Mouse (Mus musculus) heart, embryonic 11.5 days (tissue): Measurements from ENCODE around the gene Lrrc23. TPM values are rescaled to one million over a fixed set of nuclear protein-coding genes. Genes with fewer than 3 reads are reported as not detected.
"Not testable (repeated sequence)": the region's sequence is repeated elsewhere in the genome, so short reads cannot be mapped to it uniquely, and the experiment has no call there.

ENCODE experiments used
- ATAC-seq: fragments of 200-750 bp; cut with Nextera tagmentation; replicated peaks from 2 replicates; pipeline ENCODE4 v1.8.0; 2017; ENCODE audit warnings: moderate library complexity; ENCODE audit not compliant: insufficient number of reproducible peaks, low FRiP score, low TSS enrichment
- H3K27ac ChIP-seq: fragments of 300-500 bp; sonication (generic); 2 replicates; pipeline ENCODE4 v1.5.1; 2014; ENCODE audit warnings: mild to moderate bottlenecking, low read depth, low read length
- H3K27me3 ChIP-seq: fragments of 300-500 bp; sonication (generic); 2 replicates; pipeline ENCODE4 v1.6.1; 2014; ENCODE audit warnings: mild to moderate bottlenecking, low read length, mixed read lengths; ENCODE audit not compliant: control insufficient read depth, insufficient read depth
- H3K36me3 ChIP-seq: fragments of 300-500 bp; sonication (generic); 2 replicates; pipeline ENCODE4 v1.6.1; 2014; ENCODE audit warnings: mild to moderate bottlenecking, low read length, moderate library complexity, mixed read lengths; ENCODE audit not compliant: control insufficient read depth, insufficient read depth
- H3K4me1 ChIP-seq: fragments of 300-500 bp; sonication (generic); 2 replicates; pipeline ENCODE4 v1.6.1; 2014; ENCODE audit warnings: low read length; ENCODE audit not compliant: control insufficient read depth, insufficient read depth
- H3K4me2 ChIP-seq: fragments of 300-500 bp; sonication (generic); 2 replicates; pipeline ENCODE4 v1.6.1; 2014; ENCODE audit warnings: mild to moderate bottlenecking, moderate library complexity
- H3K4me3 ChIP-seq: fragments of 300-500 bp; sonication (generic); 2 replicates; pipeline ENCODE4 v1.5.1; 2014; ENCODE audit warnings: low read depth, low read length
- H3K9ac ChIP-seq: fragments of 300-500 bp; sonication (generic); 2 replicates; pipeline ENCODE4 v1.6.1; 2014; ENCODE audit warnings: mild to moderate bottlenecking, low read depth, low read length, moderate library complexity
- H3K9me3 ChIP-seq: fragments of 300-500 bp; sonication (generic); replicated peaks from 2 replicates; pipeline ENCODE4 v1.6.1; 2016; ENCODE audit warnings: low read length; ENCODE audit not compliant: control insufficient read depth
- WGBS: fragments of 180-500 bp; shearing (Covaris S2); extraction: QIAGEN DNeasy Blood & Tissue Kit; methylation state at CpG from one replicate; pipeline ENCODE4 v1.1.7; 2014; ENCODE audit not compliant: insufficient replicate concordance; 5-methylcytosine and 5-hydroxymethylcytosine counted together
- polyA plus RNA-seq: library from polyadenylated mRNA; unstranded; fragments of >200 nt; fragmentation: Nextera tagmentation; extraction: Ambion mirVana; gene quantifications from 2 replicates; pipeline ENCODE4 v1.2.1, GENCODE M21; 2014

Gene Lrrc23
- polyA plus RNA-seq, 1 experiment from 2014 or later = not detected

DNA sequence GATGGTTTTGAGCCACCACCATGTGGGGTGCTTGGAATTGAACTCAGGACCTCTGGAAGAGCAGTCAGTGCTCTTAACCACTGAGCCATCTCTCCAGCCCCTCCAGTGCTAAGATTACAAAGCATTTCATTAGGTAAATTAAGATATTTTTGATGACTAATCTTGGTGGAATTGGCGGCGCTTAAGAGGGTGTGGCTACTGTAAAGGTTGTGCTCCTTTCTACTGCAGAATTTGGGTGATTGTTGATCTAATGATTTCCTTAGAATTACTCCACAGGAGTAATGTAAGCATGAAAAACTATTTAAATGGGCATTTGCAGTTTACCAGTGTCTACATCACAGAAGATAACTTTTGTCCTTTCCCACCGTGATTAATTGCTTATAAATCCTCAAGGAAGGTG, 24.8 kb upstream of the Lrrc23 start:
- Histone ChIP-seq H3K9ac (no peak overlapping the region), H3K36me3 (no peaks in the 10 kb centered on the region), H3K9me3 (no peaks in the 10 kb centered on the region), H3K27me3 (no peaks in the 10 kb centered on the region), H3K27ac (no peak overlapping the region), H3K4me3 (no peak overlapping the region), H3K4me1 (peaks cover 20% of the 10 kb centered on the region), H3K4me2 (no peak overlapping the region)
- ATAC-seq = no peak
- WGBS = 81% methylated on average over 3 of the region's 3 CpGs

DNA sequence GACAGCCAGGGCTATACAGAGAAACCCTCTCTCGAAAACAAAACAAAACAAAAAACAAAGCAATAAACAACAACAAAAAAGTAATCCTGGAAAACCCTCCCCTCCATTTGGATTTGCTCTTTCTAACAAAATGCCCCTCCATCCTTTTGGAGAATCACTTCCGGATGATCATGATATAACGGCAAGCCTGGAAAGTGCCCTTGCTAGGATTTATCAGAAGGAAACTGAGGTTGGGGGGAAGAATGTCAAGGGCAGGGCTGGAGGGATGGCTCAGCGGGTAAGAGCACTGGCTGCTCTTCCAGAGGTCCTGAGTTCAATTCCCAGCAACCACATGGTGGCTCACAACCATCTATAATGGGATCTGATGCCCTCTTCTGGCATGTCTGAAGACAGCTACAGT, 24.2 kb upstream of the Lrrc23 start:
- H3K9ac ChIP-seq, H3K4me3 ChIP-seq, H3K4me2 ChIP-seq, H3K27ac ChIP-seq, ATAC-seq, H3K9me3 ChIP-seq, H3K27me3 ChIP-seq, H3K36me3 ChIP-seq: not testable (repeated sequence)
- 93% methylated on average over 4 of the region's 4 CpGs for WGBS
- peaks cover 20% of the 10 kb centered on the region for H3K4me1 ChIP-seq

DNA sequence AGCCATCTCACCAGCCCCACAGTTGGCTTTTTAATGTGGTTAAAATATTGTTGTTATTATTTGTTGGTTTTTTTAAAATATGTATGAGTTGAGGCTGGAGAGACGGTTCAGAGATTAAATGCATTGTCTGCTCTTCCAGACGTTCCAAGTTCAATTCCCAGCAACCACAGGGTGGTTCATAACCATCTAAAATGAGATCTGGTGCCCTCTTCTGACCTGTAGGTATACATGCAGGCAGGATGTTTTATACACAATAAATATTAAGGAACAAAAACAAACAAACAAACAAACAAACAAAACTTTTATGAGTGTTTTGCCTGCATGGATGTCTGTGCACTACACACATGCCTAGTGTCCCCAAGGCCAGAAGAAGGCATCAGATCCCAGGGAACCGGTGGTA, 23.5 kb upstream of the Lrrc23 start:
- Histone ChIP-seq H3K36me3 (no peaks in the 10 kb centered on the region), H3K27ac (no peak overlapping the region)

DNA sequence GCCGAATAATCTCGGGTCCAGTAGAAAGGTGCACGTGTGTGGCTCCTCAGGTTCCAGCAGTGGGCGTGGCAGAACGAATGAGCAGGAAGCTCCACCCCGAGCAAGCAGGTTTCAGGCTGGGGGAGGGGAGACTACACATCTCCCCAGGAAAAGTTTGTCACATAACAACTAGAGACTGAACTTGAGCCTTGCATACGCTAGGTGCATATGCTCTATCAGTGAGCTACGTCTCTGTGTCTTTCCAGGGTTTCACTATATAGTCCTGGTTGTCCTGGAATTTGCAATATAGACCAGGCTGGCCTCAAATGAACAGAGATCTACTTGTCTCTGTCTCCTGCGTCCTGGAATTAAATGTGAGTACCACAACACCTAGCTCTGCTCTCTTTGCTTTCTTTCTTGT, 22.9 kb upstream of the Lrrc23 start:
- Histone ChIP-seq H3K4me3 (peak overlapping the region; percentile 23; the same call in 1 of the 2 replicates), H3K4me1 (peaks cover 14% of the 10 kb centered on the region; the same call in 1 of the 2 replicates), H3K4me2 (peak overlapping the region; percentile 54), H3K27ac (0 out of 2 replicates have a peak overlapping the region, but pooled peaks have one; percentile 29)
- ATAC-seq, H3K9ac ChIP-seq, H3K27me3 ChIP-seq, H3K36me3 ChIP-seq, H3K9me3 ChIP-seq: not testable (repeated sequence)
- 12% methylated on average over 5 of the region's 9 CpGs for WGBS

More for the DNA sequence above, 23.5 kb upstream of the Lrrc23 start:
- H3K4me1 ChIP-seq = peaks cover 16% of the 10 kb centered on the region
- no peak overlapping the region for H3K9ac ChIP-seq
- WGBS = 68% methylated on average over 3 of the region's 3 CpGs
- H3K27me3 ChIP-seq = no peaks in the 10 kb centered on the region
- H3K9me3 ChIP-seq = no peaks in the 10 kb centered on the region
- no peak for ATAC-seq
- no peak overlapping the region for H3K4me3 ChIP-seq
- H3K4me2 ChIP-seq = no peak overlapping the region

DNA sequence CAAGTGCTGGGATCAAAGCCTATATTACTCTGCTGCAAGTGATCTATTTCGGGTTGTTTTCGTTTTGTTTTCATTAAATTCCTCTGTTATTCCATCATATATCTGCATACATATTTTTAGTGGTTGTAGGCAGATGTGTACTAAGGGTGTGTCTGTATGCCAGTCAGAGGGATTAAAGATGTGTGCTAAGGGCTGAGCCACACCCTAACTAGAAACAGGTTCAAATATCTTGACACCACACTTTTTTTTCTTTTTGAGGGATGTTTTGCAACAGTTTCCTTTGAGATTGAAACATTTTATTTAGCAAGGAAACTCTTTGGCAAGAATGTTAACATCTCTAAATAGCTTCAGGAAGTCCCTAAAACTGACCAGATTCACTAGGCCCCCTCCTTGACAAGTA, 16.7 kb upstream of the Lrrc23 start:
- 80% methylated on average over 2 of the region's 2 CpGs for WGBS
- H3K27ac ChIP-seq = no peak overlapping the region
- ATAC-seq = no peak

DNA sequence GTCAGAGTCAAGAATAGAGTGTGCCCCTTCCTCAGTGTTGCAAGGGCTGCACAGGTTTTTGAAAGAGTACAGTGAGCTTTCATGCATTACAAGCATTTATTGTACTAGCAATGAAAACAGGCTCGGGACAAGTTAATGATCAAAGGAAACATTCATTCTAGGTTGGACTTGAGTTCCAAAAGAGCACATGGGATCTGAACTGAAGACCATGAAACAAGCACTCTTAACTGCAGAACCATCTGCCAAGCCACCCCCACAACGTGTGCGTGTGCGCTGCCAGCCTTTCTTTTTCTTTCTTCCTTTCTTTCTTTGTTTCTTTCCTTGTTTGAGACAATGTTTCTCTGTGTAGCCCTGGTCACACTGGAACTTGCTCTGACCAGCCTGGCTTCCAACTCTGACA, 16.3 kb upstream of the Lrrc23 start:
- Histone ChIP-seq H3K27ac (no peak overlapping the region), H3K4me1 (no peaks in the 10 kb centered on the region), H3K36me3 (no peaks in the 10 kb centered on the region), H3K27me3 (no peaks in the 10 kb centered on the region), H3K4me2 (no peak overlapping the region), H3K9ac (no peak overlapping the region), H3K9me3 (no peaks in the 10 kb centered on the region), H3K4me3 (no peak overlapping the region)
- ATAC-seq = no peak
- 86% methylated on average over 4 of the region's 4 CpGs for WGBS

More for the DNA sequence above, 16.7 kb upstream of the Lrrc23 start:
- Histone ChIP-seq H3K4me1 (no peaks in the 10 kb centered on the region), H3K4me3 (no peak overlapping the region), H3K9me3 (no peaks in the 10 kb centered on the region), H3K4me2 (no peak overlapping the region), H3K27me3 (no peaks in the 10 kb centered on the region), H3K36me3 (no peaks in the 10 kb centered on the region), H3K9ac (no peak overlapping the region)

DNA sequence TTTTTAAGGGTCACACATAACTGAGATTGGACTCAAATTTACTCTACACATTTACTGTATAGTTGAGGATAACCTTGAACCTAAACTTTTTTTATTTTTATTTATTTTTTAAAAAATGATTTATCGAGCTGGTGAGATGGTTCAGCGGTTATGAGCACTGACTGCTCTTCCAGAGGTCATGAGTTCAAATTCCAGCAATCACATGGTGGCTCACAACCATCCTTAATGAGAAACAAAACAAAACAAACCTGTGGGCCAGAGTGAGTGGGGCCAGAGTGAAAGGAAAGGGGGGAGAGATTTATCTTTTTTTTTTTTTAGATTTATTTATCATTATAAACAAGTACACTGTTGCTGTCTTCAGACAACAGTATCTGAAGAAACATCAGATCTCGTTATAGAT, 12.4 kb upstream of the Lrrc23 start:
- Histone ChIP-seq H3K27ac (no peak overlapping the region), H3K4me2 (no peak overlapping the region), H3K9me3 (no peaks in the 10 kb centered on the region), H3K36me3 (no peaks in the 10 kb centered on the region), H3K4me1 (no peaks in the 10 kb centered on the region), H3K4me3 (no peak overlapping the region), H3K27me3 (no peaks in the 10 kb centered on the region), H3K9ac (no peak overlapping the region)
- no peak for ATAC-seq
- 91% methylated on average over 3 of the region's 3 CpGs for WGBS

DNA sequence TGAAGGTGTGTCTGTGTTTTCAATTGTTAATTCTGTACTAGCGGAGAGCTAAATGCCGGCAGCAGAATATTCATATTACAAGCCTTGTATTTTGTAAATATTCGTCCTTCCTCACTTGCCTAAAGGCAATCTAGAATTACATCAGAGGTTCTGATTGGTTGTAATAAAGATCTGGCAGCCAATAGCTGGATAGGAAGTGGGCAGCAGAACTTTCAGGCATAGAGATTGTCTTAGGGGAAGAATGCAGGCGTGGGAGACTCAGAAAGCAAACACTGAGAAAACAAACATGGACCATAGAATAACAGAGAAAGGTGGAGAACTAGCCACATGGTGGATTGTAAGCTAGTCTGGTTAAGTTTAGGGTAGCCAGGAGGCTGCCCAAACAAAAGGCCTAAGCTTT, 10.6 kb upstream of the Lrrc23 start:
- Histone ChIP-seq H3K4me3 (no peak overlapping the region), H3K27me3 (no peaks in the 10 kb centered on the region), H3K4me1 (no peaks in the 10 kb centered on the region), H3K9ac (no peak overlapping the region), H3K4me2 (no peak overlapping the region), H3K27ac (no peak overlapping the region), H3K9me3 (no peaks in the 10 kb centered on the region), H3K36me3 (no peaks in the 10 kb centered on the region)
- no peak for ATAC-seq
- WGBS = 60% methylated on average over 4 of the region's 4 CpGs

DNA sequence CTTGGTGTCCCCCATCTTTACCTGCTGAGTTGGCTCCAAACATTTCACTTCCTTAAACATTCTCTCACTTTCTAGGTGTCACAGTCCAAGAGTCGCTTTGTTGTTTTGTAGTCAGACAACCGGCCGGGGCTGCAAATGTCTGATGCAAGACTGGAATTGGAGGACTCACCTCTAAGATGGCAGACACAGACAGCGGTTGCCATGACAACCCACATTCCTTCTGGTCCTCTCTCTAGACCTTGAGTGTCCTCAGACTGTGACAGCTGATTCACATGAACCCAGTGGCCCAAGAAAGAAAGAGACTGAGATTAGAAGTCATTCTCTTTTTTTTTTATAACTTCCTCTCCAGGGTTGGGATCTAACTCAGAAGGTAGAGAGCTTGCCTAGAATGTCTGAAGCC, 10.0 kb upstream of the Lrrc23 start:
- H3K36me3 ChIP-seq = no peaks in the 10 kb centered on the region
- H3K27ac ChIP-seq = no peak overlapping the region
- H3K9me3 ChIP-seq = no peaks in the 10 kb centered on the region
- no peak overlapping the region for H3K4me3 ChIP-seq
- ATAC-seq = no peak
- 81% methylated on average over 4 of the region's 4 CpGs for WGBS
- H3K9ac ChIP-seq = no peak overlapping the region
- H3K4me1 ChIP-seq = no peaks in the 10 kb centered on the region
- H3K27me3 ChIP-seq = no peaks in the 10 kb centered on the region
- H3K4me2 ChIP-seq = no peak overlapping the region
